Mouse (Mus musculus) testis, postnatal 10 days (tissue): ENCODE measurements around the gene Gpr18.
"Not testable (repeated sequence)": the region's sequence is repeated elsewhere in the genome, so short reads cannot be mapped to it uniquely, and the experiment has no call there.

ENCODE experiments used
- DNase-seq: peaks from one replicate; pipeline ENCODE4 v3.0.0; 2021; ENCODE audit warnings: low spot score

Gpr18 gene

GRCm38 (mm10) chr14:121884150-121884797, 31.3 kb downstream of the Gpr18 start:
- DNase-seq, result peak; percentile 81

- no peak for DNase-seq
These were observed 34.4 kb downstream of the Gpr18 start for GRCm38 (mm10) chr14:121881211-121881610.

GRCm38 (mm10) chr14:121879266-121879840, 36.2 kb downstream of the Gpr18 start:
- no peak for DNase-seq

GRCm38 (mm10) chr14:121878859-121879206, 36.7 kb downstream of the Gpr18 start:
- no peak for DNase-seq

GRCm38 (mm10) chr14:121878176-121878858, 37.3 kb downstream of the Gpr18 start, which contains the start of gene Ubac2:
TSS of gene Ubac2 (plus strand) at chr14:121878620.
- peak; percentile 99 for DNase-seq

- no peak for DNase-seq
These were observed 37.9 kb downstream of the Gpr18 start for GRCm38 (mm10) chr14:121877640-121878039.

- DNase-seq, result no peak
These were observed 38.7 kb downstream of the Gpr18 start for GRCm38 (mm10) chr14:121876860-121877259.

- DNase-seq, result not testable (repeated sequence)
These were observed 39.4 kb downstream of the Gpr18 start for GRCm38 (mm10) chr14:121876190-121876589.

- no peak for DNase-seq
These were observed 41.9 kb downstream of the Gpr18 start for GRCm38 (mm10) chr14:121873646-121874045.

GRCm38 (mm10) chr14:121873172-121873571, 42.4 kb downstream of the Gpr18 start:
- no peak for DNase-seq

- DNase-seq, result no peak
These were observed 42.8 kb downstream of the Gpr18 start for GRCm38 (mm10) chr14:121872760-121873159.

GRCm38 (mm10) chr14:121869111-121869510, 46.5 kb downstream of the Gpr18 start:
- DNase-seq, result no peak

- no peak for DNase-seq
These were observed 49.0 kb downstream of the Gpr18 start for GRCm38 (mm10) chr14:121866574-121866973.

GRCm38 (mm10) chr14:121865162-121865561, 50.4 kb downstream of the Gpr18 start:
- DNase-seq, result peak; percentile 86
